Mouse (Mus musculus) cortical plate, adult 2 months (tissue): ENCODE results near the gene Kirrel2. TPM values are rescaled to one million over a fixed set of nuclear protein-coding genes. Genes with fewer than 3 reads are reported as not detected.

Experiments
- H3K27ac ChIP-seq: fragments of 200-500 bp; 2 replicates; pipeline ENCODE4 v1.5.1; 2012; ENCODE audit warnings: low read length, control low read depth, inconsistent platforms; ENCODE audit not compliant: insufficient read depth
- H3K4me1 ChIP-seq: fragments of 200-500 bp; 2 replicates; pipeline ENCODE4 v1.6.1; 2011; ENCODE audit warnings: low read length; ENCODE audit not compliant: control insufficient read depth, insufficient read depth
- H3K4me3 ChIP-seq: fragments of 200-500 bp; 2 replicates; pipeline ENCODE4 v1.5.1; 2011; ENCODE audit warnings: mild to moderate bottlenecking, low read length, control low read depth; ENCODE audit not compliant: insufficient read depth
- CTCF ChIP-seq: fragments of 200-500 bp; IDR thresholded peaks from 2 replicates; pipeline ENCODE4 v1.5.1; 2011; ENCODE audit warnings: mild to moderate bottlenecking, control low read depth, low read length; ENCODE audit not compliant: insufficient read depth; ENCODE audit errors: extremely low read depth
- POLR2A ChIP-seq: fragments of 200-500 bp; IDR thresholded peaks from 2 replicates; pipeline ENCODE4 v1.6.1; 2011; ENCODE audit warnings: mild to moderate bottlenecking, low read length, control low read depth; ENCODE audit not compliant: insufficient read depth; ENCODE audit errors: extremely low read depth
- polyA plus RNA-seq: library from polyadenylated mRNA; depleted of rRNA; stranded (reverse); fragments of >200 nt; gene quantifications from 2 replicates; pipeline ENCODE4 v1.2.3, GENCODE M21; 2012

The Kirrel2 gene
- polyA plus RNA-seq, 1 experiment = 7.8 TPM

- Histone ChIP-seq H3K4me1 (no peaks in the 10 kb centered on the region; the same call in 1 of the 2 replicates), H3K27ac (peak overlapping the region; percentile 43; the same call in 1 of the 2 replicates), H3K4me3 (no peak overlapping the region)
- TF ChIP-seq POLR2A (no peak), CTCF (peak; percentile 81)
These were observed 25.7 kb downstream of the Kirrel2 start for GRCm38 (mm10) chr7:30431793-30432192.

- H3K4me3 ChIP-seq = no peak overlapping the region
These were observed 27.3 kb downstream of the Kirrel2 start for GRCm38 (mm10) chr7:30430191-30430590.

GRCm38 (mm10) chr7:30429327-30429726 lies 28.2 kb downstream of the Kirrel2 start:
- Histone ChIP-seq H3K4me1 (no peaks in the 10 kb centered on the region; the same call in 1 of the 2 replicates), H3K27ac (no peak overlapping the region), H3K4me3 (no peak overlapping the region)
- TF ChIP-seq CTCF (no peak), POLR2A (no peak)

More at GRCm38 (mm10) chr7:30430191-30430590, 27.3 kb downstream of the Kirrel2 start:
- no peak overlapping the region for H3K27ac ChIP-seq
- H3K4me1 ChIP-seq = no peaks in the 10 kb centered on the region; the same call in 1 of the 2 replicates
- no peak for TF ChIP-seq POLR2A
- TF ChIP-seq CTCF = no peak

- TF ChIP-seq CTCF = no peak
- 0 out of 2 replicates have a peak, but pooled peaks have one; percentile 30 for TF ChIP-seq POLR2A
- peak overlapping the region; percentile 70 for H3K4me3 ChIP-seq
- no peaks in the 10 kb centered on the region for H3K4me1 ChIP-seq
- peak overlapping the region; percentile 68 for H3K27ac ChIP-seq
These were observed 34.3 kb downstream of the Kirrel2 start for GRCm38 (mm10) chr7:30423071-30423641.

- Histone ChIP-seq H3K4me3 (peak overlapping the region; percentile 70), H3K27ac (peak overlapping the region; percentile 68), H3K4me1 (no peaks in the 10 kb centered on the region)
- TF ChIP-seq CTCF (no peak), POLR2A (no peak)
These were observed 34.9 kb downstream of the Kirrel2 start for GRCm38 (mm10) chr7:30422560-30422959.

- TF ChIP-seq CTCF = no peak
- TF ChIP-seq POLR2A = no peak; the same call in 1 of the 2 replicates
- peak overlapping the region; percentile 70 for H3K4me3 ChIP-seq
- H3K4me1 ChIP-seq = no peaks in the 10 kb centered on the region
- H3K27ac ChIP-seq = peak overlapping the region; percentile 68; the same call in 1 of the 2 replicates
These were observed 35.5 kb downstream of the Kirrel2 start for GRCm38 (mm10) chr7:30421890-30422435.

- Histone ChIP-seq H3K4me1 (no peaks in the 10 kb centered on the region), H3K4me3 (peak within 1 kb of the TSS; percentile 70)
- TF ChIP-seq CTCF (no peak), POLR2A (no peak)
These were observed 36.2 kb downstream of the Kirrel2 start, which contains the start of gene Nfkbid for GRCm38 (mm10) chr7:30421175-30421889. Gene Nfkbid, plus strand, starts transcription at chr7:30421732.

GRCm38 (mm10) chr7:30420673-30421072 lies 36.8 kb downstream of the Kirrel2 start:
- Histone ChIP-seq H3K27ac (no peak overlapping the region), H3K4me3 (no peak overlapping the region), H3K4me1 (no peaks in the 10 kb centered on the region)
- no peak for TF ChIP-seq POLR2A
- no peak for TF ChIP-seq CTCF

More at GRCm38 (mm10) chr7:30421175-30421889, 36.2 kb downstream of the Kirrel2 start, which contains the start of gene Nfkbid:
- H3K27ac ChIP-seq = peak within 1 kb of the TSS; percentile 68

- TF ChIP-seq CTCF (no peak), POLR2A (no peak)
- H3K4me3 ChIP-seq = no peak within 1 kb of the TSS
- no peak within 1 kb of the TSS for H3K27ac ChIP-seq
These were observed 37.7 kb downstream of the Kirrel2 start, which contains the start of gene Hcst for GRCm38 (mm10) chr7:30419561-30420499. Gene Hcst, minus strand, starts transcription at chr7:30419854.

More at GRCm38 (mm10) chr7:30419561-30420499, 37.7 kb downstream of the Kirrel2 start, which contains the start of gene Hcst:
- H3K4me1 ChIP-seq = no peaks in the 10 kb centered on the region
